Comparison of ENCODE assay signal across 28 mouse cellular contexts in the genomic region with DNA sequence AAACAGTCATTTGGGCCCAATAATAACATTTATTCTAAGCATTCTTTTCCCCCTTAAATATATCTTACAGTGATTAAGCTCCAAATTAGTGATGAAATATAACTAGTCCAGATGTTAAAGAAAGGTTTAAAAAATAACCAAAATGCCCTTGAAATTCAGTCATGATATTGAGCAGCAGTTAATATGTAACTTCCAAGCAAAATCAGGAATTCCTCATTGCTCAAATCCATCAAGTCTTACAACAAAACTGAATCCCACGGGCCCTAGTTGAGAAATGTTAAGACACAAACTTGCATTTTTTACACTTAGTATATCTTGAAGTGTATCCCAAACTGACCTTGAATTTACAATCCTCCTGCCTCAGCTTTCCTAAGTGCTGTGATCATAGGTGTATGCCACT.
"Had no signal": no experiment of that assay in that cellular context is flagged by ENCODE, and none has a peak within 500 bp of the region (broad histone marks: within the 10 kb centered on the region; RNA-seq: fewer than 3 reads in every experiment).

No protein-coding gene starts in this region.

- H3K9ac ChIP-seq: heart, embryonic 12.5 days; hindbrain, embryonic 12.5 days; hindbrain, embryonic 14.5 days; intestine, embryonic 15.5 days; kidney, embryonic 15.5 days; limb, embryonic 13.5 days; limb, embryonic 15.5 days; liver, embryonic 13.5 days; liver, embryonic 15.5 days had no signal

- H3K27me3 ChIP-seq: heart, embryonic 12.5 days; hindbrain, embryonic 12.5 days; intestine, embryonic 15.5 days; kidney, embryonic 15.5 days; limb, embryonic 13.5 days; limb, embryonic 15.5 days; liver, embryonic 13.5 days; liver, embryonic 15.5 days had no signal

- DNase-seq: gastrocnemius, adult 2 months; gastrocnemius, postnatal 10 days; gastrocnemius, postnatal 25 days; heart, adult 18-20 months; heart, postnatal 10 days; heart, postnatal 4 days; kidney, adult 18-20 months; kidney, adult 9 months; kidney, postnatal 10 days; kidney, postnatal 25 days; kidney, postnatal 4 days; left cerebral cortex, postnatal 4 days; liver, embryonic 13.5 days had no signal

- ATAC-seq: hindbrain, embryonic 16.5 days; inflammation-experienced regulatory T-cells, adult 6 months; intestine, embryonic 15.5 days; intestine, postnatal 0 days had no signal

- H3K4me3 ChIP-seq: gastrocnemius, adult 2 months; heart, embryonic 10.5 days; heart, embryonic 12.5 days; hindbrain, embryonic 10.5 days; hindbrain, embryonic 12.5 days; intestine, embryonic 15.5 days; kidney, embryonic 15.5 days; layer of hippocampus, adult 2 months; left cerebral cortex, adult 2 months; limb, embryonic 13.5 days; limb, embryonic 15.5 days; liver, embryonic 13.5 days; liver, embryonic 15.5 days had no signal

- H3K4me2 ChIP-seq: heart, embryonic 12.5 days; hindbrain, embryonic 12.5 days; hindbrain, embryonic 14.5 days; intestine, embryonic 15.5 days; kidney, embryonic 15.5 days; limb, embryonic 13.5 days; limb, embryonic 15.5 days; liver, embryonic 13.5 days; liver, embryonic 15.5 days had no signal

- H3K9me3 ChIP-seq: heart, embryonic 10.5 days; heart, embryonic 12.5 days; hindbrain, embryonic 10.5 days; hindbrain, embryonic 12.5 days; intestine, embryonic 15.5 days; kidney, embryonic 15.5 days; limb, embryonic 13.5 days; limb, embryonic 15.5 days; liver, embryonic 13.5 days; liver, embryonic 15.5 days had no signal

- H3K36me3 ChIP-seq: intestine, embryonic 15.5 days had no signal

- H3K27ac ChIP-seq: gastrocnemius, adult 2 months; heart, embryonic 10.5 days; hindbrain, embryonic 10.5 days; hindbrain, embryonic 12.5 days; hindbrain, embryonic 14.5 days; intestine, embryonic 15.5 days; kidney, embryonic 15.5 days; layer of hippocampus, adult 2 months; left cerebral cortex, adult 2 months; limb, embryonic 13.5 days; limb, embryonic 15.5 days; liver, embryonic 13.5 days; liver, embryonic 15.5 days had no signal
